Mouse (Mus musculus) hindbrain, postnatal 0 days (tissue): ENCODE results near the gene Sorl1. TPM values are rescaled to one million over a fixed set of nuclear protein-coding genes. Genes with fewer than 3 reads are reported as not detected.

ENCODE experiments used
- ATAC-seq: fragments of 200-750 bp; cut with Nextera tagmentation; 2 replicates; pipeline ENCODE4 v1.8.0; 2017; ENCODE audit warnings: mild to moderate bottlenecking, moderate TSS enrichment, moderate library complexity
- DNase-seq: peaks from one replicate; pipeline ENCODE4 v3.0.0-alpha.2; 2015; ENCODE audit warnings: low spot score
- H3K27ac ChIP-seq: fragments of 300-500 bp; sonication (generic); 2 replicates; pipeline ENCODE4 v1.5.1; 2014; ENCODE audit warnings: mild to moderate bottlenecking
- H3K27me3 ChIP-seq: fragments of 300-500 bp; sonication (generic); 2 replicates; pipeline ENCODE4 v1.6.1; 2014; ENCODE audit warnings: low read length, mixed read lengths; ENCODE audit not compliant: insufficient read depth
- H3K36me3 ChIP-seq: fragments of 300-500 bp; sonication (generic); 2 replicates; pipeline ENCODE4 v1.6.1; 2014; ENCODE audit warnings: low read length, mixed read lengths; ENCODE audit not compliant: insufficient read depth
- H3K4me1 ChIP-seq: fragments of 300-500 bp; sonication (generic); 2 replicates; pipeline ENCODE4 v1.6.1; 2014; ENCODE audit warnings: antibody characterized with exemption, low read length, mixed read lengths; ENCODE audit not compliant: insufficient read depth
- H3K4me2 ChIP-seq: fragments of 300-500 bp; sonication (generic); 2 replicates; pipeline ENCODE4 v1.6.1; 2014; ENCODE audit warnings: low read depth, mild to moderate bottlenecking, low read length, moderate library complexity, mixed read lengths
- H3K4me3 ChIP-seq: fragments of 300-500 bp; sonication (generic); 2 replicates; pipeline ENCODE4 v1.5.1; 2014; ENCODE audit warnings: low read length
- H3K9ac ChIP-seq: fragments of 300-500 bp; sonication (generic); replicated peaks from 2 replicates; pipeline ENCODE4 v1.6.1; 2014; ENCODE audit warnings: mild to moderate bottlenecking, low read length, moderate library complexity, mixed read lengths
- H3K9me3 ChIP-seq: fragments of 300-500 bp; sonication (generic); 2 replicates; pipeline ENCODE4 v1.6.1; 2016; ENCODE audit warnings: low read length, mixed read lengths
- CTCF ChIP-seq: IDR thresholded peaks from 2 replicates; pipeline ENCODE4 v1.5.1; 2016; ENCODE audit warnings: antibody characterized with exemption, control low read depth, low read depth
- WGBS: fragments of 180-500 bp; shearing (Covaris S2); extraction: QIAGEN DNeasy Blood & Tissue Kit; methylation state at CpG from one replicate; pipeline ENCODE4 v1.1.7; 2014; 5-methylcytosine and 5-hydroxymethylcytosine counted together
- polyA plus RNA-seq: library from polyadenylated mRNA; unstranded; fragments of >200 nt; fragmentation: Nextera tagmentation; extraction: Ambion mirVana; gene quantifications from 2 replicates; pipeline ENCODE4 v1.2.1, GENCODE M21; 2015
- total RNA-seq: library from RNA; depleted of rRNA; stranded (reverse); fragments of >200 nt; gene quantifications from 2 replicates; pipeline ENCODE4 v1.2.3, GENCODE M21; 2014

Gene Sorl1
- total and polyA plus RNA-seq, 2 experiments from 2014 or later, result 8.2 to 25.6 TPM

- 96% methylated on average over 7 of the region's 7 CpGs for WGBS
- DNase-seq (no peak), ATAC-seq (no peak)
- H3K36me3 ChIP-seq, result no peaks in the 10 kb centered on the region
- no peak overlapping the region for H3K4me3 ChIP-seq
- no peak overlapping the region for H3K4me2 ChIP-seq
- TF ChIP-seq CTCF, result no peak
- no peaks in the 10 kb centered on the region for H3K27me3 ChIP-seq
- H3K27ac ChIP-seq, result no peak overlapping the region
- 0 out of 2 replicates have a peak, but pooled peaks cover 3% of the 10 kb centered on the region for H3K4me1 ChIP-seq
- no peaks in the 10 kb centered on the region for H3K9me3 ChIP-seq
- H3K9ac ChIP-seq, result no peak overlapping the region
Measured at GRCm38 (mm10) chr9:42103546-42103945, 20.6 kb downstream of the Sorl1 start.

DNA sequence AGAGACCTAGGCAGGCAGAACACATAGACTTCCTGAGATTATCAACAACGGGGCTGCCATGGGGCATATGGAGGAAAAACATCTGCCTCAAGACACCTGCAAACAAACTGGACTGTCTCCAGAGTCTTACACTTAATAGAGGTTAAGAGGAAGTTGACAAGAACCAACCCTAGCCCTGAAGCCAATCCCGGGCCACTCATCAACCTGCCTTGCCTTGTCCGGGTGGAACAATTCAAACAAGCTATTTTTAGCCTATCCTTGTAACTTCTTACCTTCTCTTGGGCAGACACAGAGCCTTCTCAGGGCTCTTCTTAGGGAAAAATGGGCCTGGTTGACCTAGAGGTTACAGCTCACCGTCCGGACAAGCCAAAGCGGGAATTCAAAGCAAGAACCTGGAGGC, 22.1 kb downstream of the Sorl1 start:
- H3K4me3 ChIP-seq, result no peak overlapping the region
- ATAC-seq (no peak), DNase-seq (no peak)
- no peaks in the 10 kb centered on the region for H3K36me3 ChIP-seq
- H3K4me2 ChIP-seq, result no peak overlapping the region
- 0 out of 2 replicates have a peak, but pooled peaks cover 3% of the 10 kb centered on the region for H3K4me1 ChIP-seq
- WGBS, result 89% methylated on average over 6 of the region's 6 CpGs
- H3K9ac ChIP-seq, result no peak overlapping the region
- TF ChIP-seq CTCF, result no peak
- no peaks in the 10 kb centered on the region for H3K27me3 ChIP-seq
- H3K9me3 ChIP-seq, result no peaks in the 10 kb centered on the region
- no peak overlapping the region for H3K27ac ChIP-seq

GRCm38 (mm10) chr9:42101266-42101665, 22.8 kb downstream of the Sorl1 start:
- Histone ChIP-seq H3K4me1 (0 out of 2 replicates have a peak, but pooled peaks cover 3% of the 10 kb centered on the region), H3K4me3 (no peak overlapping the region), H3K4me2 (no peak overlapping the region), H3K36me3 (no peaks in the 10 kb centered on the region), H3K27ac (no peak overlapping the region), H3K27me3 (no peaks in the 10 kb centered on the region), H3K9ac (no peak overlapping the region), H3K9me3 (no peaks in the 10 kb centered on the region)
- ATAC-seq (no peak), DNase-seq (no peak)
- no peak for TF ChIP-seq CTCF
- 81% methylated on average over 7 of the region's 7 CpGs for WGBS

GRCm38 (mm10) chr9:42100618-42101210, 23.4 kb downstream of the Sorl1 start:
- 57% methylated on average over 9 of the region's 9 CpGs for WGBS
- Histone ChIP-seq H3K9ac (no peak overlapping the region), H3K27ac (no peak overlapping the region), H3K9me3 (no peaks in the 10 kb centered on the region), H3K27me3 (no peaks in the 10 kb centered on the region), H3K4me2 (no peak overlapping the region), H3K4me3 (no peak overlapping the region), H3K36me3 (no peaks in the 10 kb centered on the region), H3K4me1 (0 out of 2 replicates have a peak, but pooled peaks cover 3% of the 10 kb centered on the region)
- TF ChIP-seq CTCF, result no peak
- DNase-seq (peak; percentile 38), ATAC-seq (no peak)

- no peak overlapping the region for H3K4me3 ChIP-seq
- H3K27me3 ChIP-seq, result no peaks in the 10 kb centered on the region
- H3K4me2 ChIP-seq, result no peak overlapping the region
- 82% methylated on average over 5 of the region's 5 CpGs for WGBS
- no peaks in the 10 kb centered on the region for H3K36me3 ChIP-seq
- H3K9me3 ChIP-seq, result no peaks in the 10 kb centered on the region
- H3K4me1 ChIP-seq, result 0 out of 2 replicates have a peak, but pooled peaks cover 3% of the 10 kb centered on the region
- DNase-seq (no peak), ATAC-seq (no peak)
- no peak overlapping the region for H3K27ac ChIP-seq
- no peak overlapping the region for H3K9ac ChIP-seq
- TF ChIP-seq CTCF, result no peak
Measured at GRCm38 (mm10) chr9:42098474-42099121, 25.5 kb downstream of the Sorl1 start.

DNA sequence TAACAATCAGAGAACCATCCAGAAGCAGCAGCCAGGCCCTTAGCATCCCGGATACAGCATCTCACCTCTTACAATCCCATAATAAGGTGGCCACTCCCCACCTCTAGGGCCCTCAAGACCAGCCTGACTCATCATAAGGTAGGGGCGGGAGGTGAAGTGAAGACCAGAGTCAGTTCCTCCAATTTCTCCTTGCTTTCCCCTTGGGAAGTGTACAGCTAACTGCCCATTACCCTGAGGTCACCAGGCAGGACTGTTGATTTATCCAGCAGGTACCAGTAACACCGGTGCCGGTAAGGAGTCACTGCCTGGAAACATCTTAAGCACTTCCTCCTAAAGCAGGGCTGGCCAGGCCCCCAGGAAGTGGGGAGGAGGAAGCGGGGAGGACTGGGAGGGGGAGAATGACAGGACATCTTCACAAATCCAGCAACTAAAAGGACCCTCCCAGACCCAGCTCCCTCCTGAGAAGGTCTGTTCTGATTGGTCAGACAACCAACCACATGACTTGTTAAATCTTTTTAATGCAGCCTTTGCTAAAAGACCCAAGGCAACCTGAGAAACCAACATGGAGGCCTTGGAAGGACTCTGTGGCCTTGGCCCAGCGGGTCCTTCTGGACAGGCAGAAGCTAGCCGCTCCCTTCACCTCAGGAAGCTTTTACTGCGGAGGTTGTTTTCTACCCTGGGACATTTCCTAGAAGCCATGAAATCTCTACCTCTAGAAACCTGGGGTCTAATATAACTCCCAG, 26.2 kb downstream of the Sorl1 start:
- H3K4me2 ChIP-seq, result no peak overlapping the region
- ATAC-seq, result no peak
- H3K9ac ChIP-seq, result no peak overlapping the region
- no peaks in the 10 kb centered on the region for H3K27me3 ChIP-seq
- H3K4me1 ChIP-seq, result 0 out of 2 replicates have a peak, but pooled peaks cover 3% of the 10 kb centered on the region
- no peak overlapping the region for H3K27ac ChIP-seq
- DNase-seq, result no peak
- TF ChIP-seq CTCF, result no peak
- 90% methylated on average over 8 of the region's 8 CpGs for WGBS
- no peaks in the 10 kb centered on the region for H3K9me3 ChIP-seq
- H3K36me3 ChIP-seq, result no peaks in the 10 kb centered on the region
- no peak overlapping the region for H3K4me3 ChIP-seq
